Mouse (Mus musculus) limb, embryonic 12.5 days (tissue): Measurements from ENCODE around the gene B230118H07Rik. TPM values are rescaled to one million over a fixed set of nuclear protein-coding genes. Genes with fewer than 3 reads are reported as not detected.
"Not testable (repeated sequence)": the region's sequence is repeated elsewhere in the genome, so short reads cannot be mapped to it uniquely, and the experiment has no call there.

ENCODE experiments used
- ATAC-seq: fragments of 200-750 bp; cut with Nextera tagmentation; 2 replicates; pipeline ENCODE4 v1.8.0; 2017; ENCODE audit warnings: low read depth, moderate TSS enrichment; ENCODE audit not compliant: insufficient number of reproducible peaks, insufficient read depth, low FRiP score, low TSS enrichment
- H3K27ac ChIP-seq: fragments of 300-500 bp; sonication (generic); 2 replicates; pipeline ENCODE4 v1.5.1; 2016; ENCODE audit warnings: mild to moderate bottlenecking, moderate library complexity
- H3K27me3 ChIP-seq: fragments of 300-500 bp; sonication (generic); 2 replicates; pipeline ENCODE4 v1.6.1; 2016; ENCODE audit warnings: mild to moderate bottlenecking, moderate library complexity
- H3K36me3 ChIP-seq: fragments of 300-500 bp; sonication (generic); 2 replicates; pipeline ENCODE4 v1.6.1; 2016; ENCODE audit warnings: mild to moderate bottlenecking, moderate library complexity
- H3K4me1 ChIP-seq: fragments of 300-500 bp; sonication (generic); replicated peaks from 2 replicates; pipeline ENCODE4 v1.6.1; 2016
- H3K4me2 ChIP-seq: fragments of 300-500 bp; sonication (generic); 2 replicates; pipeline ENCODE4 v1.6.1; 2016; ENCODE audit warnings: mild to moderate bottlenecking, moderate library complexity
- H3K4me3 ChIP-seq: fragments of 300-500 bp; sonication (generic); replicated peaks from 2 replicates; pipeline ENCODE4 v1.5.1; 2016; ENCODE audit warnings: mild to moderate bottlenecking
- H3K9ac ChIP-seq: fragments of 300-500 bp; sonication (generic); replicated peaks from 2 replicates; pipeline ENCODE4 v1.6.1; 2016; ENCODE audit warnings: mild to moderate bottlenecking, moderate library complexity
- H3K9me3 ChIP-seq: fragments of 300-500 bp; sonication (generic); 2 replicates; pipeline ENCODE4 v1.6.1; 2016; ENCODE audit warnings: mild to moderate bottlenecking, moderate library complexity
- WGBS: fragments of 180-500 bp; shearing (Covaris S2); methylation state at CpG from one replicate; pipeline ENCODE4 v1.1.7; 2016; 5-methylcytosine and 5-hydroxymethylcytosine counted together
- polyA plus RNA-seq: library from polyadenylated mRNA; unstranded; fragments of >200 nt; fragmentation: Nextera tagmentation; extraction: Ambion mirVana; gene quantifications from 2 replicates; pipeline ENCODE4 v1.2.1, GENCODE M21; 2016

Gene B230118H07Rik
- polyA plus RNA-seq, 1 experiment from 2014 or later = 57.7 TPM

- no peaks in the 10 kb centered on the region for H3K27me3 ChIP-seq
- H3K27ac ChIP-seq = no peak overlapping the region
- no peaks in the 10 kb centered on the region for H3K36me3 ChIP-seq
- ATAC-seq = no peak
- no peak overlapping the region for H3K9ac ChIP-seq
- no peak overlapping the region for H3K4me2 ChIP-seq
- H3K4me3 ChIP-seq = no peak overlapping the region
- H3K4me1 ChIP-seq = no peaks in the 10 kb centered on the region
- H3K9me3 ChIP-seq = no peaks in the 10 kb centered on the region
- WGBS = 75% methylated on average over 8 of the region's 8 CpGs
Observed at GRCm38 (mm10) chr2:101552301-101552700, 97.0 kb downstream of the B230118H07Rik start.

DNA sequence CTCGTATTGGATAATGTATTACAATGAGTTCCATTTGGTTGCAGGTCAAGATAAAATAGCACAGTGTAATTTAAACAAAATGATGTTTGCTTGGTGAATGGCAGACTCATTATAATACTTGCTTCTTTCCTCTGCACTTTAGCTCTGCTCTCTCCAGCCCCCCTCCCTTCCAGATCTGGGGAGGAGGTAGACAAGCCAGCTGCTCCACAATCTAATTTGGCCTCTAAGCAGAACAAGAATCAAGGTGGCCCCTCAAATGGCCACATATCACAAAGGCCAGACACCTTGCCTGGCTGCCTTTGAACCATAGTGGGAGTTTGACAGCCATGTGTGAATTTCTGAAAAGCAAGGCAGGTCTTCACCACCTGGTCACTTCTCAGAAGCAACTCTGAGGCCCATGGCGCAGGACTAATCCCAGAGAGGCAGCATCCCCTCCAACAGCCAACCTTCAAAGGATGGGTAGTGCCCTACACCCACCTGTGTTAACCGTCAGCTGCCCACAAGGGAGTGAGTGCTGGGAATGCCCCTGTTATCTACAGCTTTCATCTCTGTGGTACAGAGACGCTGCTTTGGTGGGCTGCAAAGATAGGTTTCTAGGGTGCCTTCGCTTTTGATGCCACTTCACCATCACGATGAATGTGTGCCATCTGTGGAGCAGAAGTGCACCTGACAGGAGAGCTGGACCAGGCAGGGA is 98.2 kb downstream of the B230118H07Rik start:
- H3K27me3 ChIP-seq = no peaks in the 10 kb centered on the region
- no peaks in the 10 kb centered on the region for H3K36me3 ChIP-seq
- H3K9ac ChIP-seq = no peak overlapping the region
- no peak for ATAC-seq
- H3K4me1 ChIP-seq = no peaks in the 10 kb centered on the region
- H3K9me3 ChIP-seq = no peaks in the 10 kb centered on the region
- no peak overlapping the region for H3K4me3 ChIP-seq
- no peak overlapping the region for H3K27ac ChIP-seq
- 72% methylated on average over 6 of the region's 6 CpGs for WGBS
- no peak overlapping the region for H3K4me2 ChIP-seq

GRCm38 (mm10) chr2:101550176-101550575 is 99.2 kb downstream of the B230118H07Rik start:
- no peaks in the 10 kb centered on the region for H3K9me3 ChIP-seq
- WGBS = 66% methylated on average over 2 of the region's 2 CpGs
- H3K4me3 ChIP-seq = no peak overlapping the region
- H3K4me2 ChIP-seq = no peak overlapping the region
- H3K9ac ChIP-seq = no peak overlapping the region
- H3K27me3 ChIP-seq = no peaks in the 10 kb centered on the region
- no peaks in the 10 kb centered on the region for H3K4me1 ChIP-seq
- H3K36me3 ChIP-seq = no peaks in the 10 kb centered on the region
- no peak for ATAC-seq
- no peak overlapping the region for H3K27ac ChIP-seq

DNA sequence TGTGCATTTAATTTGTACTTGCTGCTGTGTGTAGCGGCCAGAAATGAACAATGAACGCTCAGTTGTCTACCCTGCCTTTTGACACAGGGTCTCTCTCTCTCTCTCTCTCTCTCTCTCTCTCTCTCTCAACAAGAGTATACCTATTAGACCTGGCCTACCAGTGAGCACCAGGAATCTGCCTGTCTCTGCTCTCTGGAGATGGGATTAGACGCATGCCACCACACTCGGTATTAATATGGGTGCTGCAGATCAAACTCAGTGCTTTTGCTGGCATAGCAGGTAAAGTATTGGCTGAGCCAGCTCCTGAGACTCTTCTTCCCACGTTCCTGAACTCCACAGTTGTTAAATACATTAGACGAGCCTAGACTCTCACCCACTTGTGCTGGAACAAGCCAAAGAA is 100.5 kb downstream of the B230118H07Rik start:
- no peaks in the 10 kb centered on the region for H3K27me3 ChIP-seq
- no peak overlapping the region for H3K4me3 ChIP-seq
- no peak overlapping the region for H3K4me2 ChIP-seq
- no peaks in the 10 kb centered on the region for H3K36me3 ChIP-seq
- no peak for ATAC-seq
- H3K9me3 ChIP-seq = no peaks in the 10 kb centered on the region
- 88% methylated on average over 6 of the region's 6 CpGs for WGBS
- no peak overlapping the region for H3K9ac ChIP-seq
- no peaks in the 10 kb centered on the region for H3K4me1 ChIP-seq
- H3K27ac ChIP-seq = no peak overlapping the region

DNA sequence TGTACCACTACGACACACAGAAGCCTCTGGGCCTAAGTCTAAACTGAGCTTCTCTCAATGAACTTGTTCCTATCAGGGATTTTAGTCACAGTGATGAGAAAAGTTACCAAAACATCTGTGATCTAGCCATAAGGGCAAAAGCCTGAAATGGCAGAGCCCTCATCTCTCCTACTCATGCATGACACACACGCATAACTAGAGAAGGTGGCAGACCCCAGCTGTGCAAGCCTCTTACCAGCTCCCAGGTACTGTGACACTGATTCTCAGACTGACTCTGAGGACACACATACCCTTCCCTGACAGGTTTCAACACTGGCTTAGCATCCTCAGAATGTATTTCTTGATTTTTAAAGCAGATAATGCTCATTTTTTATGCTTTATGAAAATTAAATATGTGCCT is 103.7 kb downstream of the B230118H07Rik start:
- no peaks in the 10 kb centered on the region for H3K27me3 ChIP-seq
- no peak for ATAC-seq
- no peak overlapping the region for H3K9ac ChIP-seq
- H3K4me3 ChIP-seq = no peak overlapping the region
- H3K4me2 ChIP-seq = no peak overlapping the region
- no peak overlapping the region for H3K27ac ChIP-seq
- H3K9me3 ChIP-seq = no peaks in the 10 kb centered on the region
- no peaks in the 10 kb centered on the region for H3K36me3 ChIP-seq
- H3K4me1 ChIP-seq = 0 out of 2 replicates have a peak, but pooled peaks cover 2% of the 10 kb centered on the region
- 87% methylated on average over 2 of the region's 2 CpGs for WGBS

- Histone ChIP-seq H3K36me3 (no peaks in the 10 kb centered on the region), H3K27ac (no peak overlapping the region), H3K4me3 (no peak overlapping the region), H3K9ac (no peak overlapping the region), H3K4me1 (0 out of 2 replicates have a peak, but pooled peaks cover 2% of the 10 kb centered on the region), H3K9me3 (no peaks in the 10 kb centered on the region), H3K27me3 (no peaks in the 10 kb centered on the region), H3K4me2 (no peak overlapping the region)
- WGBS = 29% methylated on average over 8 of the region's 8 CpGs
- no peak; the same call in 1 of the 2 replicates for ATAC-seq
Observed at GRCm38 (mm10) chr2:101543704-101544417, 105.5 kb downstream of the B230118H07Rik start.

GRCm38 (mm10) chr2:101536887-101537286 is 112.4 kb downstream of the B230118H07Rik start:
- H3K4me2 ChIP-seq, H3K4me1 ChIP-seq, H3K27me3 ChIP-seq, H3K9ac ChIP-seq, ATAC-seq, H3K36me3 ChIP-seq, H3K27ac ChIP-seq, H3K4me3 ChIP-seq, H3K9me3 ChIP-seq: not testable (repeated sequence)
- WGBS = 77% methylated on average over 6 of the region's 6 CpGs

DNA sequence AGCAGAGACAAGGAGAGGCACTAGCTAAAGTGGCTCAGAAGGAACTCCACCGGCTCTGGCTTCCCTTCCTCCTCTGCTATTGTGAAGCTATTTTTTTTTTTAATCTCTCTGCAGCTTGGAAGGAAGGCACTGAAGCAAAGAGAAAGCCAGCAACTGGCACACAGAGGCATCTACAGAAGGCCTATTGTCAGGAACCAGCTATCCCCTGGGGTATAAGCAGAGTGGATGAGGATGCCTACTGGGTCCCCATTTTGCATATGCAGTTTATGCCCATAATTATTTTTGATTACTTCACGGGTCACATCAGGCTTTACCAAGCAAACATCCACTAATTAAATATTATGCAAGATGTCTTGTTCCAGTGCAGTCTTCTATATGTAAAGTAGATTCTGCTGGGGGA is 115.6 kb downstream of the B230118H07Rik start:
- Histone ChIP-seq H3K27ac (no peak overlapping the region), H3K9ac (no peak overlapping the region), H3K4me2 (no peak overlapping the region), H3K27me3 (no peaks in the 10 kb centered on the region), H3K4me1 (no peaks in the 10 kb centered on the region), H3K4me3 (no peak overlapping the region), H3K9me3 (no peaks in the 10 kb centered on the region), H3K36me3 (no peaks in the 10 kb centered on the region)
- no peak for ATAC-seq
- WGBS = 70% methylated on average over 2 of the region's 2 CpGs

GRCm38 (mm10) chr2:101525503-101526381 is 123.6 kb downstream of the B230118H07Rik start:
- H3K36me3 ChIP-seq = no peaks in the 10 kb centered on the region
- H3K4me2 ChIP-seq = no peak overlapping the region
- 74% methylated on average over 6 of the region's 6 CpGs for WGBS
- no peak overlapping the region for H3K9ac ChIP-seq
- H3K4me1 ChIP-seq = no peaks in the 10 kb centered on the region
- no peaks in the 10 kb centered on the region for H3K9me3 ChIP-seq
- no peak overlapping the region for H3K4me3 ChIP-seq
- H3K27ac ChIP-seq = no peak overlapping the region
- no peak for ATAC-seq
- H3K27me3 ChIP-seq = no peaks in the 10 kb centered on the region

GRCm38 (mm10) chr2:101525091-101525490 is 124.2 kb downstream of the B230118H07Rik start:
- no peak overlapping the region for H3K9ac ChIP-seq
- no peak for ATAC-seq
- no peaks in the 10 kb centered on the region for H3K9me3 ChIP-seq
- no peak overlapping the region for H3K4me3 ChIP-seq
- no peaks in the 10 kb centered on the region for H3K27me3 ChIP-seq
- H3K4me1 ChIP-seq = no peaks in the 10 kb centered on the region
- no peaks in the 10 kb centered on the region for H3K36me3 ChIP-seq
- 85% methylated on average over 4 of the region's 4 CpGs for WGBS
- no peak overlapping the region for H3K27ac ChIP-seq
- no peak overlapping the region for H3K4me2 ChIP-seq

DNA sequence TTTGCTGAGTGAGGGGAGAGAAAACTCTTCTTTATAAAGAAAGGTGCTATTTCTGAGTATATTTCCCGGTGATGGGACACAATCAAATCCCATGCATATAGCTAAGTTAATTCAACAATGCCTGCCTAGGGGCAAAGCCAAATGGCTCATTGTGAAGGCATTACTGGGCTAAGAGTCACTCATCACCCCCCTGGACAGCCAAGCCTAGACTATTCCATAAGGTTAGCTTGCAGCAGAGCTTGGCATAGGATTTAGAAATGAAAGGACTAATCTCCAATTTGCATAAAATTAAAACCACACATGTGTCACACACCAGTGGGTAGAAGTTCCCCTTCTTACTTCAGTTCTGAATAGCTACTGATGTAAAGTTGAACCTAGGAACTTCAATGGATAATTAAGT is 128.8 kb downstream of the B230118H07Rik start:
- Histone ChIP-seq H3K9me3 (no peaks in the 10 kb centered on the region), H3K9ac (no peak overlapping the region), H3K4me3 (no peak overlapping the region), H3K36me3 (no peaks in the 10 kb centered on the region), H3K4me2 (no peak overlapping the region), H3K27me3 (no peaks in the 10 kb centered on the region), H3K4me1 (no peaks in the 10 kb centered on the region), H3K27ac (no peak overlapping the region)
- no peak for ATAC-seq
- 88% methylated on average over 1 of the region's 1 CpGs for WGBS
